Mouse (Mus musculus) neural tube, postnatal 0 days (tissue): ENCODE results near the gene Cpa3. TPM values are rescaled to one million over a fixed set of nuclear protein-coding genes. Genes with fewer than 3 reads are reported as not detected.

Source experiments
- microRNA-seq: library from miRNA; unstranded; fragments of <30 nt; microRNA quantifications from one replicate; pipeline ENCODE4, GENCODE M21; 2016
- polyA plus RNA-seq: library from polyadenylated mRNA; unstranded; fragments of >200 nt; fragmentation: Nextera tagmentation; extraction: Ambion mirVana; gene quantifications from 2 replicates; pipeline ENCODE4 v1.2.1, GENCODE M21; 2015

The Cpa3 gene
- polyA plus RNA-seq, result 0.25 and 0.35 TPM in 2 replicates

DNA sequence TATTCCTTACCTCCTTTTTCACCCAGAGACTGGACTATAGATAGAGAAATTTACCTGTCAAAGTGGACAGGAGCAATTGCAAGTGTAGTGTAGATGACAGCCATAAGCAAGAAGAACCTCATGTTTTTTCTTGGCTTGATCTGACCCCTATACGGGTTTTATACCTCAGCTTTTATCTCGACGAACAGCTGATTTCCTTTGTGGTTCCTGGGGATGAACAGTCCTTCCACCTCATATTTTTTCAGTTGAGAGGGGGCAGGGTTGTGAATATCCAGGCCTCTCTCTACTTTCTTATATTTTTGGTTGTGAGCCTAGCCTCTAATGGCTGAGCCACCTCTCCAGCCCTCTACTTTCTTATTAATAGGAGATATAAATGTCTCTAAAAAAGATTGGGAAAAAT is at the start of gene Cpa3:
Gene Cpa3 (minus strand): TSS at position 132 of the 400 bp plus-strand sequence.

DNA sequence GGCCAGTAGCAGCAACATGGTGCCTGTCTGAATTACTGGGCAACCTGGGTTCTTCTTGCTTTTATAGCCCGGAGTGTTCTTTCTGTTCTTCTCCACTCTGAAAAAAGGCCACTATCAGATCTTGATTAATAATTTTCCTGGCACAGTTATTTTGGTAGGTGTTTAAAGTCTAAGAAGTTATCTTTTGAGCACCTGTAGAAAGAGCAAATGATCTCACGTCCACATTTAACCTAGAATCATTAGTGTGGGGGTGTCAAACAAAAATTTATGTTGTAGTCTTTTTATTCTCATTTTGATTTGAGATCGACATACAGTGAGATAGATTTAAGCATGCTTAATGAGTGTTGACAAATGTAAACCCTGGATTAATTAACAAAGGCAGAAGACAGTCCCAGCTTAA is 33.7 kb upstream of the Cpa3 start, which contains the start of gene Cpb1:
Gene Cpb1 (minus strand): TSS at position 101 of the 400 bp plus-strand sequence.

Small RNAs within 50 kb of the gene (microRNA-seq; reads per million reads assigned to microRNA genes)
- gene Mir7007, result not detected

Other genes starting within 250 kb of the Cpa3 start
- 10.9 and 11.6 TPM in 2 replicates for gene Hps3, start 206.9 kb downstream of the Cpa3 start, polyA plus RNA-seq
- gene Hltf, start 184.4 kb downstream of the Cpa3 start, polyA plus RNA-seq, result 7.1 and 10.9 TPM in 2 replicates
- gene Gyg, start 86.9 kb downstream of the Cpa3 start, polyA plus RNA-seq, result 107 and 119 TPM in 2 replicates
- 0.35 and 0.79 TPM in 2 replicates for gene Cpb1, start 33.6 kb upstream of the Cpa3 start, polyA plus RNA-seq
- 0.14 and 0.72 TPM in 2 replicates for gene Agtr1b, start 125.0 kb upstream of the Cpa3 start, polyA plus RNA-seq